Mouse (Mus musculus): Measurements from ENCODE around the gene Mzt1. TPM values are rescaled to one million over a fixed set of nuclear protein-coding genes. Genes with fewer than 3 reads are reported as not detected.

Mzt1 gene
- polyA plus RNA-seq, 1 experiment from 2014 or later: 52.1 TPM

DNA sequence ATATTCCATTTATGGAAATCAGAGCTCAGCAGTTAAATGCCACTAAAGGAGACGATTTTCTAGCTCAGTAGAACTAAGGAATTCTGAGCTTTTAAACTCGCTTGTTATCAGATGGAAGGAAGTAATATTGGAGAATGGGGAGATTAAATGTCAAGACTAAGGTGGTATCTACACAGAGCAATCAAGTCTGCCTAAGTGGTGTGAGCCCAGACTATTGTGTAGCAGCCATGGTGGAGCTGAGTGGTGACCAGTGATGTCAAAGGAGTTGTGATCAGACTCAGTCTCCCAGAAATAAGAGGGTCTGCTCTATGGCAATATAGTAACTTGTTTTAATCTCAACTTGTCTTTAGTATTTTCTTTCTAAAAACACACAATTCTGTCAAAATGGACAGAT lies 35.0 kb downstream of the Mzt1 start:
- no peak for DNase-seq

DNA sequence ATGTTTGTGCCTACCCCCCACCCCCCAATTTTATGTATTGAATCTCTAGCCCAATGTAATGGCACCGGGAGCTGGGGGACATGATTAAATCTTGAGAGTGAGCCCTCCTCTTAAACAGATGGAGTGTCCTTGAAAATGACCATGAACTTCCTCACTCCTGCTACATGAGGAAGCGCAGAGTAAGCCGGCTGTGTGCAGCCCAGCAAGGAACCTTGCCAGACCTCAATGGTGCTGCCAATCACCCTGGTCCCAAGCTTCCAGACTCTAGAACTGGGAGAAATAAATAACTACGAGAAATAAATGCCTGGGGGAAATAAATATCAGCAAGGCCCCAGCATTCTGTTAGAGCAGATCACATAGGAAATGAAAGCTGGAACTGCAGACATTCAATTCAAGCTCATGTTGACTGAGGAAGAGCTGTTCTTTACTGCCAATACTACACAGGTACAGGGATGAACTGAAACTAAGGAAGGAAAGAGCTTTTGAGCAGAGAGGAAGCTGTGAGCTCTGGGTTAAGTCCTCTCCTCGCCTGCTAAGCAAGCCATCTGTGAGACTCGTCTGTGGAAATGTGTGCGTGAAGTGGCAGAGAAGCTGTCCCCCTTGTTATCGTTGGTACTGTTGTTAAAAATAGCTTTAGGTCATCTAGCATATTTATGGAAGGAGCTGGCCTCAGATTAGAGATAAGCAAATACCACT lies 35.6 kb downstream of the Mzt1 start:
- no peak overlapping the region for H3K4me3 ChIP-seq (replicated peaks)
- H3K36me3 ChIP-seq: no peaks in the 10 kb centered on the region
- H3K4me2 ChIP-seq: no peak overlapping the region
- DNase-seq (no peak), ATAC-seq (ENCODE audit: low read depth) (no peak)
- H3K4me1 ChIP-seq (replicated peaks): no peaks in the 10 kb centered on the region
- H3K9ac ChIP-seq: no peak overlapping the region
- no peaks in the 10 kb centered on the region for H3K27me3 ChIP-seq
- H3K27ac ChIP-seq: no peak overlapping the region
- H3K9me3 ChIP-seq (replicated peaks): no peaks in the 10 kb centered on the region
- WGBS (ENCODE audit: insufficient replicate concordance): 29% methylated on average over 8 of the region's 8 CpGs

More for the DNA sequence above, 35.0 kb downstream of the Mzt1 start:
- WGBS (ENCODE audit: insufficient replicate concordance): 22% methylated on average over 2 of the region's 2 CpGs
- H3K27ac ChIP-seq: no peak overlapping the region
- no peak overlapping the region for H3K4me3 ChIP-seq (replicated peaks)
- no peaks in the 10 kb centered on the region for H3K36me3 ChIP-seq
- H3K4me1 ChIP-seq (replicated peaks): no peaks in the 10 kb centered on the region
- H3K9ac ChIP-seq: no peak overlapping the region
- H3K27me3 ChIP-seq: no peaks in the 10 kb centered on the region
- ATAC-seq (ENCODE audit: low read depth): no peak
- H3K9me3 ChIP-seq (replicated peaks): no peaks in the 10 kb centered on the region
- no peak overlapping the region for H3K4me2 ChIP-seq

DNA sequence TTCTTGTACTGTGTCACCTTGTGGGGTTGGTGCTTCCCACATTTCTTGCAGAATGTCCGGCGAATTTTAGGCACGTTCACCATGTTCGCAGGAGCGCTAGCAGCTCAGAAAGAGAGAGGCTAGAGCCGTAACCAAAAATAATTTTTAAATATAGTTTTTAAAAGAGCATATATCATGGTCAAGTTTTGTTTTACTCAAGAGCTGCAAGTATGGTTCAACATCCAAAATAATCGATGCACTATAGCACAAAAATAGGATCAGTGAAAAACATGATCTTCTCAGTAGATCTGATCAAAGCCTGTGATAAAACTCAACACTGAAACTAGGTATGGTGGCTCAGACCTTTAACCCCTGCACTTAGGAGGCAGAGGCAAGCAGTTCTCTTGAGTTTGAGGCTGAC lies 51.7 kb downstream of the Mzt1 start, which contains the start of gene Rpl36a-ps1:
Rpl36a-ps1 (minus strand) TSS at position 101 of the 400 bp plus-strand sequence.
- no peak within 1 kb of the TSS for H3K4me3 ChIP-seq (replicated peaks)
- DNase-seq (no peak), ATAC-seq (ENCODE audit: low read depth) (no peak)
- no peak within 1 kb of the TSS for H3K4me2 ChIP-seq
- H3K9ac ChIP-seq: no peak within 1 kb of the TSS
- H3K27me3 ChIP-seq: no peaks in the 10 kb centered on the region
- no peaks in the 10 kb centered on the region for H3K4me1 ChIP-seq (replicated peaks)
- no peaks in the 10 kb centered on the region for H3K36me3 ChIP-seq
- H3K9me3 ChIP-seq (replicated peaks): no peaks in the 10 kb centered on the region
- H3K27ac ChIP-seq: no peak within 1 kb of the TSS
- WGBS (ENCODE audit: insufficient replicate concordance): 82% methylated on average over 7 of the region's 7 CpGs

DNA sequence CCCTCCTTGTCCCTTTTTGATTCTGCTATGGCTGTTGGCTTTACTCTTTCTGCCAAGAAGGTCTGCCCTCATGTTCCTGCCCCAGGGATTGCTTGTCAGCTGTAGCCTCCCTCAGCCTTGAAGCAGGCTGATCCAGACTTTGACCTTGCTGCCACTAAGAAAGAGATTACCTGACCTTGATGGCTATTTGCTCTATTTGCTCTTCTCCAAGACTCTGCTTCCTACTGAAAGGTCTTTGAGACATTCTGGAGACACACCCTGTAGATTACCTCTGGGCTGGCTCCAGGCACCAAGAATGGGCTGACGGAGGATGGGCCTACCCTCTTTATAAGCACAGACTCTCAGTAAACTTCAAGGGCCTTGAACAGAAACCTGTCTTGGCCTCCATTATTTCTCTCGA lies 53.5 kb downstream of the Mzt1 start:
- H3K4me3 ChIP-seq (replicated peaks): no peak overlapping the region
- no peak overlapping the region for H3K4me2 ChIP-seq
- no peaks in the 10 kb centered on the region for H3K27me3 ChIP-seq
- H3K4me1 ChIP-seq (replicated peaks): no peaks in the 10 kb centered on the region
- 75% methylated on average over 2 of the region's 2 CpGs for WGBS (ENCODE audit: insufficient replicate concordance)
- H3K9ac ChIP-seq: no peak overlapping the region
- no peak for ATAC-seq (ENCODE audit: low read depth)
- DNase-seq: no peak
- no peaks in the 10 kb centered on the region for H3K9me3 ChIP-seq (replicated peaks)
- no peak overlapping the region for H3K27ac ChIP-seq
- H3K36me3 ChIP-seq: no peaks in the 10 kb centered on the region

DNA sequence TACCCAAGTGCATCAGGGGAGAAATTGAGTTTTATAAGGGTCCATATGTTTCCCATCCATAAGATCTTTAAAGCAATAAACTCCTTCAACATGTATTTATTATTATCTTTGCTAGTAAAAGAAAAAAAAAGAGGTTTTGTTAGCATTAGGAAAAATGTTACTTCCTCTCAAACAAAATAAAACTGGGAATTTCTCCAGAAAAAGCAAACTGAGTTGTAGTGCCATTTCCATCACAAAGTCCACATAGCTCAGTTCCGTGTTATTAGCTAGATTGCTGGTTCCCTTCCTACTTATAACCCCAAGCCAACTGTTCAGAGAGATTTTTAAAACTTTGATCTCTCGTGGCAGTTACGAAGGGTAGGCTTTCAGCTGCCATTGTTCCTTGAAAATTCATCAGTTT lies 55.3 kb downstream of the Mzt1 start:
- Histone ChIP-seq H3K9me3 (replicated peaks) (no peaks in the 10 kb centered on the region), H3K27me3 (no peaks in the 10 kb centered on the region), H3K27ac (no peak overlapping the region), H3K36me3 (no peaks in the 10 kb centered on the region), H3K4me2 (no peak overlapping the region), H3K4me1 (replicated peaks) (no peaks in the 10 kb centered on the region), H3K4me3 (replicated peaks) (no peak overlapping the region), H3K9ac (no peak overlapping the region)
- DNase-seq: no peak
- 65% methylated on average over 3 of the region's 3 CpGs for WGBS (ENCODE audit: insufficient replicate concordance)
- no peak for ATAC-seq (ENCODE audit: low read depth)

DNA sequence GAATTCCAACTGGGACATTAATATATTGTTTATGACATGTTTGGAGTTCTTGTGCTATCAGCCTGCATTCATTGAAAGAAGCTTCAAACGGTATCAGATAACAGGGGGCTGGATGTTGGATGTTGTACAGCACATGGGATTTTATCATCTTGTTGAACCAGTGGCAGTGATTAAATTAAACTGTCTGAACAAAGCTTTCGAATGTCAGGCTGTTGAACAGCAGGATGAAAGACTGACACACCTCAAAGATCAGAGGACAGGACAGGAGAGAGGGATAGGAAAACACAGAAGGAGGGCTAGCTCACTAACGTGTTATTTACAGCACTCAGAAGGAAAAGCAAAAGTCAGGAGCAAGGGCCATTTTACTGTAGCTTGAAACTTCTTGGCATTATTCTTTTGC lies 56.1 kb downstream of the Mzt1 start:
- Histone ChIP-seq H3K9me3 (replicated peaks) (no peaks in the 10 kb centered on the region), H3K4me2 (no peak overlapping the region), H3K9ac (no peak overlapping the region), H3K36me3 (no peaks in the 10 kb centered on the region), H3K4me3 (replicated peaks) (no peak overlapping the region), H3K27ac (no peak overlapping the region), H3K27me3 (no peaks in the 10 kb centered on the region), H3K4me1 (replicated peaks) (no peaks in the 10 kb centered on the region)
- no peak for DNase-seq
- no peak for ATAC-seq (ENCODE audit: low read depth)
- 49% methylated on average over 3 of the region's 3 CpGs for WGBS (ENCODE audit: insufficient replicate concordance)

Other genes starting within 250 kb of the Mzt1 start
- gene Rpl36a-ps1, start 51.8 kb downstream of the Mzt1 start, polyA plus RNA-seq (2015; fragmentation: Nextera tagmentation; extraction: Ambion mirVana): 0.80 and 2.4 TPM in 2 replicates
- gene Bora, start 88 bp upstream of the Mzt1 start, polyA plus RNA-seq (2015; fragmentation: Nextera tagmentation; extraction: Ambion mirVana): 36.8 and 39.0 TPM in 2 replicates
- gene Pibf1, start 53.3 kb upstream of the Mzt1 start, polyA plus RNA-seq (2015; fragmentation: Nextera tagmentation; extraction: Ambion mirVana): 7.0 and 8.0 TPM in 2 replicates
- gene Dis3, start 53.6 kb upstream of the Mzt1 start, polyA plus RNA-seq (2015; fragmentation: Nextera tagmentation; extraction: Ambion mirVana): 19.0 and 25.0 TPM in 2 replicates

Measured in liver, embryonic 13.5 days (tissue).